Mouse (Mus musculus) lung, postnatal 0 days (tissue): Measurements from ENCODE around the gene Rpl9. TPM values are rescaled to one million over a fixed set of nuclear protein-coding genes. Genes with fewer than 3 reads are reported as not detected.

Source experiments
- ATAC-seq: fragments of 200-750 bp; cut with Nextera tagmentation; 2 replicates; pipeline ENCODE4 v1.8.0; 2017; ENCODE audit warnings: moderate library complexity
- DNase-seq: peaks from one replicate; pipeline ENCODE4 v3.0.0-alpha.2; 2016; ENCODE audit warnings: low spot score
- H3K27ac ChIP-seq: fragments of 300-500 bp; sonication (generic); 2 replicates; pipeline ENCODE4 v1.5.1; 2014; ENCODE audit warnings: antibody characterized with exemption, mild to moderate bottlenecking, low read length, mixed read lengths
- H3K27me3 ChIP-seq: fragments of 300-500 bp; sonication (generic); replicated peaks from 2 replicates; pipeline ENCODE4 v1.6.1; 2014; ENCODE audit warnings: low read length, mixed read lengths; ENCODE audit not compliant: insufficient read depth
- H3K36me3 ChIP-seq: fragments of 300-500 bp; sonication (generic); 2 replicates; pipeline ENCODE4 v1.6.1; 2014; ENCODE audit warnings: low read length, mixed read lengths; ENCODE audit not compliant: insufficient read depth
- H3K4me1 ChIP-seq: fragments of 300-500 bp; sonication (generic); 2 replicates; pipeline ENCODE4 v1.6.1; 2014; ENCODE audit warnings: antibody characterized with exemption, low read depth, low read length, mixed read lengths; ENCODE audit not compliant: insufficient read depth
- H3K4me2 ChIP-seq: fragments of 300-500 bp; sonication (generic); replicated peaks from 2 replicates; pipeline ENCODE4 v1.6.1; 2014; ENCODE audit warnings: low read depth, mild to moderate bottlenecking, low read length, moderate library complexity, mixed read lengths
- H3K4me3 ChIP-seq: fragments of 300-500 bp; sonication (generic); 2 replicates; pipeline ENCODE4 v1.5.1; 2014; ENCODE audit warnings: low read depth, low read length
- H3K9ac ChIP-seq: fragments of 300-500 bp; sonication (generic); replicated peaks from 2 replicates; pipeline ENCODE4 v1.6.1; 2014; ENCODE audit warnings: low read depth, mild to moderate bottlenecking
- H3K9me3 ChIP-seq: fragments of 300-500 bp; sonication (generic); 2 replicates; pipeline ENCODE4 v1.6.1; 2016; ENCODE audit warnings: low read length, mixed read lengths
- CTCF ChIP-seq: IDR thresholded peaks from 2 replicates; pipeline ENCODE4 v1.5.1; 2016; ENCODE audit warnings: antibody characterized with exemption, mild to moderate bottlenecking
- EP300 ChIP-seq: IDR thresholded peaks from 2 replicates; pipeline ENCODE4 v1.6.1; 2016; ENCODE audit warnings: antibody characterized with exemption, mild to moderate bottlenecking, control low read depth
- WGBS: fragments of 180-500 bp; shearing (Covaris S2); extraction: QIAGEN DNeasy Blood & Tissue Kit; methylation state at CpG from one replicate; pipeline ENCODE4 v1.1.7; 2014; 5-methylcytosine and 5-hydroxymethylcytosine counted together
- polyA plus RNA-seq: library from polyadenylated mRNA; unstranded; fragments of >200 nt; fragmentation: Nextera tagmentation; extraction: Ambion mirVana; gene quantifications from 2 replicates; pipeline ENCODE4 v1.2.1, GENCODE M21; 2015

Gene Rpl9
- polyA plus RNA-seq, 1 experiment from 2014 or later = 851 TPM

GRCm38 (mm10) chr5:65387008-65387867 is 4.0 kb downstream of the Rpl9 start:
- Histone ChIP-seq H3K27me3 (no peaks in the 10 kb centered on the region), H3K27ac (no peak overlapping the region), H3K9ac (no peak overlapping the region), H3K4me2 (no peak overlapping the region), H3K36me3 (peaks cover 12% of the 10 kb centered on the region; the same call in 1 of the 2 replicates), H3K9me3 (no peaks in the 10 kb centered on the region), H3K4me3 (no peak overlapping the region), H3K4me1 (peaks cover 6% of the 10 kb centered on the region; the same call in 1 of the 2 replicates)
- TF ChIP-seq EP300 (no peak), CTCF (no peak)
- WGBS = 77% methylated on average over 6 of the region's 6 CpGs
- DNase-seq (no peak), ATAC-seq (no peak)

DNA sequence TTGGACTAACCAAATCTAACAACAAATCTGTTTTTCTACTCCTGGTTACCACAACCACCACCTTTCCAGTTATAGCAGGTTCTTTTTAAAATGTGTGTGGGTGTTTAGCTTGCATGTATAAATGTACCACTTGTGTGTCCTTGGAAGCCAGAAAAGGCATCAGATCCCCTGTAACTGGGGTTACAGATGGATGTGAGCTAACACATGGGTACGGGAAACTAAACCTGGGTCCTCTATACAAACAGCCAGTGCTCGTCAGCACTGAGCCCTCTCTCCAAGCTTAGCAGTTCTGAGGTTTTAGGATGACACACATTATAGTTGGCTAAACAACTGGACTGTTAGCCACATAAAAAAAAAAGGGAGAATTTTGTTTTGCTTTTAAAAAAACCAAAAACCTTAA is 5.5 kb downstream of the Rpl9 start:
- ATAC-seq = no peak
- H3K4me3 ChIP-seq = no peak overlapping the region
- WGBS = 65% methylated on average over 2 of the region's 2 CpGs
- TF ChIP-seq EP300 (no peak), CTCF (no peak)
- H3K4me1 ChIP-seq = peaks cover 6% of the 10 kb centered on the region; the same call in 1 of the 2 replicates
- peaks cover 12% of the 10 kb centered on the region; the same call in 1 of the 2 replicates for H3K36me3 ChIP-seq
- H3K27me3 ChIP-seq = no peaks in the 10 kb centered on the region
- H3K9me3 ChIP-seq = no peaks in the 10 kb centered on the region
- H3K9ac ChIP-seq = no peak overlapping the region
- DNase-seq = no peak
- H3K27ac ChIP-seq = no peak overlapping the region
- no peak overlapping the region for H3K4me2 ChIP-seq

- 73% methylated on average over 7 of the region's 7 CpGs for WGBS
- no peak overlapping the region for H3K27ac ChIP-seq
- H3K4me1 ChIP-seq = no peaks in the 10 kb centered on the region
- no peak for TF ChIP-seq EP300
- no peak for TF ChIP-seq CTCF
- no peaks in the 10 kb centered on the region for H3K9me3 ChIP-seq
- H3K4me2 ChIP-seq = no peak overlapping the region
- H3K27me3 ChIP-seq = no peaks in the 10 kb centered on the region
- no peaks in the 10 kb centered on the region for H3K36me3 ChIP-seq
- no peak for ATAC-seq
- DNase-seq = no peak
- no peak overlapping the region for H3K4me3 ChIP-seq
- no peak overlapping the region for H3K9ac ChIP-seq
Measured at GRCm38 (mm10) chr5:65374746-65375145, 16.5 kb downstream of the Rpl9 start.

DNA sequence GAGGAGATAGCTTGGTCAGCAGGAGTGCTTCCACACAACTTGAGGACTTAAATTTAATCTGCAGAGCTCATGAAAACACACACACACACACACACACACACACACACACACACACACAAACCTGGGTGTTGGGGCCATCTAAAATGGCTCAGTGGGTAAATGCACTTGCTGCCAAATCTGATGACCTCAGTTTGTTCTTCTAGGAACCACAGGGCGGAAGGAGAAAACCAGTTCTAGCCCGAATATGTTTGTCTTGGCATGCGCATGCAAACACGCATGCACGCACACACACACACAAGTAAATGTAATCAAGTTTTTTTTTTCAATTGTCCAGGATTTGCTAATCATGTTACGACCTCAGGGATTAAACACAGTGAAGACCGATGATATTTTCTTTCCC is 19.7 kb downstream of the Rpl9 start:
- H3K4me3 ChIP-seq = no peak overlapping the region
- H3K27me3 ChIP-seq = no peaks in the 10 kb centered on the region
- H3K9ac ChIP-seq = no peak overlapping the region
- no peak for ATAC-seq
- TF ChIP-seq EP300 = no peak
- no peak for TF ChIP-seq CTCF
- 87% methylated on average over 7 of the region's 7 CpGs for WGBS
- H3K9me3 ChIP-seq = no peaks in the 10 kb centered on the region
- no peaks in the 10 kb centered on the region for H3K36me3 ChIP-seq
- no peak overlapping the region for H3K27ac ChIP-seq
- H3K4me1 ChIP-seq = no peaks in the 10 kb centered on the region
- DNase-seq = no peak
- no peak overlapping the region for H3K4me2 ChIP-seq

- Histone ChIP-seq H3K36me3 (no peaks in the 10 kb centered on the region), H3K9me3 (no peaks in the 10 kb centered on the region), H3K27ac (no peak overlapping the region), H3K4me3 (no peak overlapping the region), H3K4me2 (no peak overlapping the region), H3K9ac (no peak overlapping the region), H3K4me1 (no peaks in the 10 kb centered on the region), H3K27me3 (no peaks in the 10 kb centered on the region)
- TF ChIP-seq CTCF (no peak), EP300 (no peak)
- DNase-seq (no peak), ATAC-seq (no peak)
- 57% methylated on average over 11 of the region's 11 CpGs for WGBS
Measured at GRCm38 (mm10) chr5:65367837-65368236, 23.4 kb downstream of the Rpl9 start.

GRCm38 (mm10) chr5:65357771-65358170 is 33.5 kb downstream of the Rpl9 start:
- Histone ChIP-seq H3K4me2 (no peak overlapping the region), H3K36me3 (no peaks in the 10 kb centered on the region), H3K9me3 (no peaks in the 10 kb centered on the region), H3K27me3 (no peaks in the 10 kb centered on the region), H3K9ac (no peak overlapping the region), H3K4me3 (no peak overlapping the region), H3K4me1 (no peaks in the 10 kb centered on the region), H3K27ac (no peak overlapping the region)
- ATAC-seq (no peak), DNase-seq (no peak)
- no peak for TF ChIP-seq EP300
- TF ChIP-seq CTCF = no peak
- 65% methylated on average over 3 of the region's 3 CpGs for WGBS
